Mouse (Mus musculus) c-Kit-negative CD71-positive TER-119-positive erythroid progenitor cells, embryonic 14.5 days (primary cell): Measurements from ENCODE around the gene Gm21883.
"Not testable (repeated sequence)": the region's sequence is repeated elsewhere in the genome, so short reads cannot be mapped to it uniquely, and the experiment has no call there.

ENCODE experiments used
- DNase-seq: peaks from one replicate; pipeline ENCODE4 v3.0.0-alpha.2; 2013; ENCODE audit warnings: low read depth, low spot score

Gm21883 gene

DNA sequence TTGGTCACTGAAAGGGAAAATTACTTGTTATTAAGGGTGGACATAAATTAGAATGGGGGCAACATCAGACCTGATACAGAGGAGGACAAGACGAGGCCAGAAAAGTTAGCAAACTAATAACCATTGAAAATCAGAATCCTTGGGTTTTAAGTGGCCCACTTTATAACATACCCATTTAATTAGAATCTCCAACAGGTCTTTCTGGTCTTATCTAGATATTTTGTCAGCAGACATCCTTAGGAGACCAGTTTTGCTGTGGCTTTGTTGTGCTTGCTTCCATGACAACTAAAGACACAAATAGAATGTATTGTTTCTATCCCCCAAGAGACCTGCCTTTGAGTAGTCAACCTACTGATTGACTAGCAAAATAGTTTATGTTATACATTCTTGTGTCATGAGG is at the start of gene Gm21883:
Gene Gm21883, minus strand, starts transcription at position 101 of the 400 bp plus-strand sequence.
- DNase-seq = not testable (repeated sequence)

DNA sequence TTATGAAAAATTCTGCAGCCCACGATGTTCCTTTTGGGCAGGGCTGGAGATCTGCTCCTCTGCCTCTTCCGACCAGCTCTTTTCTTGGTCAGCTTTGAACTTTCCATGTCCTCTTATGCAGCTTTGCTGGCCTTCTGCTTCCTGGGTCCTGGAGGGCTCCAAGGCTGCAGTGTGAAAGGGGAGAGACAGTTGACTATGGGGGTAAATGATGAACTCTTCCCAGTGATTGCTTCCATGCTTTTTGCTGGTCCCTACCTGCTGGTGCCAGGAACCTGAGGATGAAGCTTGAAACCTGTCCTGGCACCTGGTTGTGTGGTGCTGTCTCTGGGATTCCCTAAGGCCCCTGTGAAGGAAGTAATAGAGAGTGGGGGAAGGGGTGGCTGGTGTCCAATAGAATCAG is 44.7 kb upstream of the Gm21883 start, which contains the start of gene Spin2e:
Gene Spin2e, minus strand, starts transcription at position 101 of the 400 bp plus-strand sequence.
- not testable (repeated sequence) for DNase-seq
